Mouse (Mus musculus) adrenal gland, postnatal 4 days (tissue): Measurements from ENCODE around the gene Prr22. TPM values are rescaled to one million over a fixed set of nuclear protein-coding genes. Genes with fewer than 3 reads are reported as not detected.
A peak's percentile ranks its signal among the peaks of the same experiment; 100 is the strongest.

Source experiments
- DNase-seq, 2 experiments: peaks; one replicate each; pipeline ENCODE4 v3.0.0; 2021 to 2022; ENCODE audit warnings: low spot score in 2 of 2, mixed read lengths in 2 of 2
- total RNA-seq, 2 experiments: library from RNA; stranded (reverse); gene quantifications; 2 replicates each; pipeline ENCODE4 v1.2.3; 2021

Gene Prr22
- total RNA-seq, 2 experiments from 2014 or later = 0.76 to 0.90 TPM

GRCm38 (mm10) chr17:56804952-56805351 is 34.9 kb downstream of the Prr22 start:
- DNase-seq = no peak

GRCm38 (mm10) chr17:56805784-56806183 is 35.7 kb downstream of the Prr22 start:
- no peak for DNase-seq

- DNase-seq = peak in 1 of 2 experiments; percentile 63
Observed at GRCm38 (mm10) chr17:56808518-56808917, 38.5 kb downstream of the Prr22 start.

GRCm38 (mm10) chr17:56810245-56810644 is 40.2 kb downstream of the Prr22 start:
- DNase-seq = peak; percentile 80 to 87

GRCm38 (mm10) chr17:56814316-56815056 is 44.4 kb downstream of the Prr22 start:
- DNase-seq = peak in 1 of 2 experiments; percentile 44

- no peak for DNase-seq
Observed at GRCm38 (mm10) chr17:56815057-56815345, 45.0 kb downstream of the Prr22 start.

GRCm38 (mm10) chr17:56818067-56818636 is 48.1 kb downstream of the Prr22 start:
- no peak for DNase-seq

GRCm38 (mm10) chr17:56819032-56819545 is 49.0 kb downstream of the Prr22 start:
- no peak for DNase-seq

GRCm38 (mm10) chr17:56819694-56820111 is 49.7 kb downstream of the Prr22 start:
- DNase-seq = no peak

Other genes with a start within 250 kb of the Prr22 start
- gene Gm20219, start 215.9 kb upstream of the Prr22 start, total RNA-seq = 1 to 10 TPM; 1.4 to 1.9 TPM
- gene Safb2, start 185.7 kb upstream of the Prr22 start, total RNA-seq = 100 to 1,000 TPM; 153 to 170 TPM
- 100 to 1,000 TPM; 168 to 177 TPM for gene Safb, start 185.4 kb upstream of the Prr22 start, total RNA-seq
- gene 2410015M20Rik, start 160.5 kb upstream of the Prr22 start, total RNA-seq = 100 to 1,000 TPM; 294 to 338 TPM
- 1,000 to 10,000 TPM; 1,222 to 1,358 TPM for gene Rpl36, start 156.8 kb upstream of the Prr22 start, total RNA-seq
- gene Lonp1, start 143.4 kb upstream of the Prr22 start, total RNA-seq = 100 to 1,000 TPM; 306 to 318 TPM
- gene Catsperd, start 142.1 kb upstream of the Prr22 start, total RNA-seq = 1 to 10 TPM; 2.4 to 2.7 TPM
- 10 to 100 TPM; 88.1 to 89.6 TPM for gene Ranbp3, start 97.0 kb upstream of the Prr22 start, total RNA-seq
- 100 to 1,000 TPM; 244 to 256 TPM for gene Ndufa11, start 52.5 kb upstream of the Prr22 start, total RNA-seq
- 10 to 100 TPM; 31.4 to 34.4 TPM for gene Vmac, start 52.2 kb upstream of the Prr22 start, total RNA-seq
- 1 to 10 TPM; 4.1 to 5.2 TPM for gene Nrtn, start 12.7 kb upstream of the Prr22 start, total RNA-seq
- 10 to 100 TPM; 53.0 to 56.2 TPM for gene Dus3l, start 5.5 kb upstream of the Prr22 start, total RNA-seq
- gene Rfx2, start 60.8 kb downstream of the Prr22 start, total RNA-seq = 1 to 10 TPM; 7.4 to 7.6 TPM
- under 1 TPM in 1 of 2 experiments, not detected in 1; 0.25 TPM for gene Acsbg2, start 104.2 kb downstream of the Prr22 start, total RNA-seq
- 1 to 10 TPM; 1.1 to 2.7 TPM for gene 1700061G19Rik, start 105.2 kb downstream of the Prr22 start, total RNA-seq
- 10 to 100 TPM; 34.4 to 38.9 TPM for gene Mllt1, start 165.2 kb downstream of the Prr22 start, total RNA-seq
- under 1 TPM; 0.17 to 0.28 TPM for gene Acer1, start 211.9 kb downstream of the Prr22 start, total RNA-seq
- 10 to 100 TPM; 79.6 to 82.7 TPM for gene Clpp, start 220.1 kb downstream of the Prr22 start, total RNA-seq
- 10 to 100 TPM; 63.6 to 63.7 TPM for gene Alkbh7, start 227.1 kb downstream of the Prr22 start, total RNA-seq
- gene Pspn, start 229.8 kb downstream of the Prr22 start, total RNA-seq = 1 to 10 TPM in 1 of 2 experiments, not detected in 1; 1.8 TPM
- 10 to 100 TPM; 55.7 to 58.6 TPM for gene Gtf2f1, start 241.0 kb downstream of the Prr22 start, total RNA-seq
- under 1 TPM; 0.25 to 0.45 TPM for gene Gm17949, start 241.2 kb downstream of the Prr22 start, total RNA-seq